Mouse (Mus musculus): ENCODE results near the gene Edil3.
"Not testable (repeated sequence)": the region's sequence is repeated elsewhere in the genome, so short reads cannot be mapped to it uniquely, and the experiment has no call there.

Gene Edil3

GRCm38 (mm10) chr13:88972355-88972754 is 151.1 kb downstream of the Edil3 start:
- no peak for DNase-seq (ENCODE audit: low spot score)

GRCm38 (mm10) chr13:89007696-89008427 is 186.6 kb downstream of the Edil3 start:
- no peak for DNase-seq (ENCODE audit: low spot score)

GRCm38 (mm10) chr13:89012500-89012899 is 191.2 kb downstream of the Edil3 start:
- no peak for DNase-seq (ENCODE audit: low spot score)

GRCm38 (mm10) chr13:89029817-89030539 is 208.7 kb downstream of the Edil3 start:
- no peak for DNase-seq (ENCODE audit: low spot score)

GRCm38 (mm10) chr13:89035711-89036110 is 214.4 kb downstream of the Edil3 start:
- no peak for DNase-seq (ENCODE audit: low spot score)

GRCm38 (mm10) chr13:89041495-89041894 is 220.2 kb downstream of the Edil3 start:
- no peak for DNase-seq (ENCODE audit: low spot score)

GRCm38 (mm10) chr13:89070132-89070531 is 248.9 kb downstream of the Edil3 start:
- DNase-seq (ENCODE audit: low spot score), result not testable (repeated sequence)

- no peak for DNase-seq (ENCODE audit: low spot score)
These were observed 254.9 kb downstream of the Edil3 start for GRCm38 (mm10) chr13:89076212-89076611.

- no peak for DNase-seq (ENCODE audit: low spot score)
These were observed 284.6 kb downstream of the Edil3 start for GRCm38 (mm10) chr13:89105889-89106288.

- no peak for DNase-seq (ENCODE audit: low spot score)
These were observed 296.3 kb downstream of the Edil3 start for GRCm38 (mm10) chr13:89117551-89117950.

- DNase-seq (ENCODE audit: low spot score), result no peak
These were observed 298.5 kb downstream of the Edil3 start for GRCm38 (mm10) chr13:89119809-89120208.

- no peak for DNase-seq (ENCODE audit: low spot score)
These were observed 301.4 kb downstream of the Edil3 start for GRCm38 (mm10) chr13:89122511-89123253.

- no peak for DNase-seq (ENCODE audit: low spot score)
These were observed 302.1 kb downstream of the Edil3 start for GRCm38 (mm10) chr13:89123396-89123795.

- no peak for DNase-seq (ENCODE audit: low spot score)
These were observed 324.8 kb downstream of the Edil3 start for GRCm38 (mm10) chr13:89146056-89146547.

GRCm38 (mm10) chr13:89151878-89152277 is 330.6 kb downstream of the Edil3 start:
- no peak for DNase-seq (ENCODE audit: low spot score)

GRCm38 (mm10) chr13:89167960-89168359 is 346.7 kb downstream of the Edil3 start:
- no peak for DNase-seq (ENCODE audit: low spot score)

GRCm38 (mm10) chr13:89170040-89170439 is 348.8 kb downstream of the Edil3 start:
- no peak for DNase-seq (ENCODE audit: low spot score)

GRCm38 (mm10) chr13:89175154-89175553 is 353.9 kb downstream of the Edil3 start:
- DNase-seq (ENCODE audit: low spot score), result no peak

- no peak for DNase-seq (ENCODE audit: low spot score)
These were observed 367.8 kb downstream of the Edil3 start for GRCm38 (mm10) chr13:89189051-89189450.

- no peak for DNase-seq (ENCODE audit: low spot score)
These were observed 375.7 kb downstream of the Edil3 start for GRCm38 (mm10) chr13:89197019-89197418.

- DNase-seq (ENCODE audit: low spot score), result no peak
These were observed 378.0 kb downstream of the Edil3 start for GRCm38 (mm10) chr13:89199275-89199674.

- no peak for DNase-seq (ENCODE audit: low spot score)
These were observed 416.8 kb downstream of the Edil3 start for GRCm38 (mm10) chr13:89238104-89238503.
